Mouse (Mus musculus) layer of hippocampus, adult 2 months (tissue): ENCODE results near the gene Trip10. TPM values are rescaled to one million over a fixed set of nuclear protein-coding genes. Genes with fewer than 3 reads are reported as not detected.

Experiments
- DNase-seq, 2 experiments: peaks; one replicate each; pipeline ENCODE4 v3.0.0; 2022; ENCODE audit warnings: low spot score in 2 of 2
- H3K27ac ChIP-seq: fragments of 200-600 bp; 2 replicates; pipeline ENCODE4 v1.8.1; 2022
- H3K4me3 ChIP-seq: fragments of 200-600 bp; 2 replicates; pipeline ENCODE4 v1.8.1; 2022; ENCODE audit warnings: mild to moderate bottlenecking
- CTCF ChIP-seq: fragments of 200-600 bp; conservative IDR thresholded peaks from 2 replicates; pipeline ENCODE4 v1.8.1; 2022; ENCODE audit warnings: antibody characterized with exemption, mild to moderate bottlenecking, moderate library complexity
- total RNA-seq, 2 experiments: library from RNA; stranded (reverse); gene quantifications; 2 replicates each; pipeline ENCODE4 v1.2.3; 2021

Gene Trip10
- total RNA-seq, 2 experiments from 2014 or later, result 8.2 to 9.8 TPM

GRCm38 (mm10) chr17:57246663-57247392, 2.4 kb upstream of the Trip10 start:
- TF ChIP-seq CTCF, result peak; percentile 45
- Histone ChIP-seq H3K27ac (peak overlapping the region; percentile 99), H3K4me3 (peak overlapping the region; percentile 92)
- DNase-seq, result no peak

DNA sequence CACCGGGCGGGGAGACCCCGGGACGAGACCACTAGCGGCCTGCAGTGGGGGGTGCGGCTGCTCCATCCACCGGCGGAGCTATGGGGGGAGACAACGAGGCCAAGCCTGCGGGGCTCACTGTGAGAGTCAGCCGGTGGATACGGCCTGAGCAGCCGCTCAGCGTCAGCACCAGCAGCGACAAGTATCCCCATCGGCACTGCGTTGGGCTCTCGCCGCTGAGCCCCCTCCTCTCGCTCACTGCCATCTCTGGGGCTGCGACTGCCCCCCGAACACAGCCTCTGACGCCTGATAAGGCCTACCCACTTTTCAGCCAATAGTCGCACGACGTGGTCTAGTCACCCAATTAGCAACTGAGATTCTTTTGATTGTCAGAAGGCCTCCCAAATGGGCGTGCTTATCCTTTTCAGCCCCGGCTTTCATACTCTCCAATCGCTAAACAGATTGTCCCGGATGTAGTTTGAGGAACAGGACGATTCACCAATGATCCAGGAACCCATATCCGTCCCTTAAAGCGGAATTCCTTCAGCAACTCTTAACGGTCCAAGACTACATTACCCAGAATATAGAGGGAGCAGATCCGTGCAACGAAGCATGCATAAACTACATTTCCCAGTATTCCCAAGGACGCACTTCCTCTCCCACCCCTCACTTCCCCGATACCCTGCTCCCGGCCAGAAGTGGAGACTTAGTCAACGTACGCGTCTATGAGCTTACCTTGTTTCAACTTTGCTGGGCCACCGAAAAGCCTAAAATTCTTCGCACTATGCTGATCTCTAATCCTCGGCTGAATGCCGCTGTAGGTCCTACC, 1.7 kb upstream of the Trip10 start:
- no peak for TF ChIP-seq CTCF
- H3K27ac ChIP-seq, result peak overlapping the region; percentile 99
- peak overlapping the region; percentile 92 for H3K4me3 ChIP-seq
- DNase-seq, result peak; percentile 91 to 99

DNA sequence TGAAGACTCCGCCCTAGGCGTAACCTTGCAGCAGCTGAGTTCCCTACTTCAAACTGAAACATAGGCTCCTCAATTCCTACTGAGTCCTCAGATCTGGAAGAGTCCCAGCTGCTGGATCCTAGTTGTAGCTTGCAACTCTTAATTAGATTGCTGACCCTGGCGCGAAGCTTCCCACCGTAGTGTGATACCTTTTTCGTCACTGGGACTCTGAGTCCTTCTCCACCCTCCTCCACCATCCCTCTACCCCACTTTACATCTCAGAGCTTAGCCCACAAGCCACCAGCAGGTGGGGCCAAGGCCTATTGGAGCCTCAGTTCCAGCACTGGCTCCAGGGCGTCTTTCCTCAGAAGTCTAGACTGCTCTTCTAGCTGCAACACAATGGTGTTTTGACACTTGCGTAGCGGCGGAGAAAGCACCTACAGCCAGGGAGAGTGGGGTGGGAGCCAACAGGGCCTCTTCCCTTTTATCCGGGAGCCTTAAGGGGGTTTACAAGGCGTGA, 1.0 kb upstream of the Trip10 start, which contains the start of gene Gpr108:
TSS of gene Gpr108 (minus strand) at position 246 of the 499 bp plus-strand sequence.
- H3K4me3 ChIP-seq, result peak within 1 kb of the TSS; percentile 92
- peak; percentile 78 to 91 for DNase-seq
- H3K27ac ChIP-seq, result peak within 1 kb of the TSS; percentile 99
- peak; percentile 86 for TF ChIP-seq CTCF

DNA sequence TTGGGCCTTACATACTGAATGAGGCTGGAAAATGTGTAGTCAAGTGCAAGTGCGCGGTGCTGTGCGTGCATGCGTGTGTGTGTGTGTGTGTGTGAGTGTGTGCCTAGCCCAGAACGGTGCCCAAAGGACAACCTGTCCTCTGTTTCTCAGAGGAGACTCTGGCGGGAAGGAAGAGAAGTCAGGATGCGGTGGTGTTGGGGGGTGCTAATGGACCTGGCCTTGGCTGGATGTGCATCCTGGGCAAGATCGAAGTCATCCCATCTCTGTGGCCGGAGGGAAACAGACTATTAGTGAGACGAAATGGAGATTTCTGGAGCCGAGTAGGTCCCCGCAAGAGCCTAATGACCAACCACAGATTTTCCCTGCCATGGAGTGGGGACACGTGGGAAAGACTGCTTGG, 484 bp upstream of the Trip10 start:
- TF ChIP-seq CTCF, result no peak
- Histone ChIP-seq H3K4me3 (peak overlapping the region; percentile 67), H3K27ac (peak overlapping the region; percentile 94)
- DNase-seq, result no peak

DNA sequence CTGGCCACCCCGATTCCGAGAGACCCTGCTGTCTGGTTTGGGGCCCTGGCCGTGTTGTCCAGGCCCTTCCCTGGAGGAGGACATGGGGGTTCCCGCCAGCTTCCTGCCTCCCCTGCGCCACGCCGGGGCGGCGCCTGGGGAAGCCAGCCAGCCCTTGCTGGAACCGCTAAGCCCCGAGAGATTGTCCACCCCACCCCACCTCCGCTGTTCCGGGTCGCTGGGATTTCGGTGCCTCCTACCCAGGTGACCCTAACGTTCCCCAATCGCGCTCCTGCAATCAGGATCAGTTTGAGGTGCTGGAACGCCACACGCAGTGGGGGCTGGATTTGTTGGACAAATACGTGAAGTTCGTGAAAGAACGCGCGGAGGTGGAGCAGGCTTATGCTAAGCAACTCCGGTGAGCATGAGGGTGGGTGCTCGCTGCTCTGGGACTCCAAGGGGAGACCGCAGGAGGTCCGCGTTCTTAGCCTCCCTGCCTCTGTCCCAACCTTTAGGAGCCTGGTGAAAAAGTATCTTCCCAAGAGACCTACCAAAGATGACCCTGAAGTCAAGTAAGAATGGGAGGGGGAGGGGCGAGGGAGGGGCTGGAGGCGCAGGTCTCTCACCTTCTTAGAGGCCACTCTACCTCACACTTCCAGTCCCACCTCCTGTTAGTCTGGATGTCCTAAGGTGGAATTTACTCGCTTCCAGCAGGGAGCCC, 1.4 kb downstream of the Trip10 start:
- H3K4me3 ChIP-seq, result peak overlapping the region; percentile 67
- no peak for TF ChIP-seq CTCF
- peak overlapping the region; percentile 59; the same call in 1 of the 2 replicates for H3K27ac ChIP-seq
- no peak for DNase-seq

DNA sequence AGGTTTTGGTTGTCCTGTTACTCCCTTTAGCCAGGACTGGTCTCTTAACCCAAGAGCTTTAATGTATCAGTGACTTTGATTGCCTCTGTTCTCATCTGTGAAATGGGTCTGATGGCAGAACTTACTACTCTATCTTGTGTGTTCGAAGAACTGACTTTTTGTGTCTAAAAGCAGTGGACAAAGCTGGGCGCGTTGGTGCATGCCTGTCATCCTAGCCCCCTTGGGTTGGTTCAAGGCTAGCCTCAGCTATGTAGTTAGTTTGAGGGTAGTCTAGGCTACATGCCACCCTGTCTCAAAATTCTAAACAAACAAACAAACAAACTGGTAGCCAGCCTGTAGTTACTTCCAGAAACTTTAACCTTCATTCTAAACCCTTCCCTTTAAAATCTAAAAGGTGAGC, 2.2 kb downstream of the Trip10 start:
- no peak for TF ChIP-seq CTCF
- Histone ChIP-seq H3K4me3 (no peak overlapping the region), H3K27ac (no peak overlapping the region)
- DNase-seq, result no peak

DNA sequence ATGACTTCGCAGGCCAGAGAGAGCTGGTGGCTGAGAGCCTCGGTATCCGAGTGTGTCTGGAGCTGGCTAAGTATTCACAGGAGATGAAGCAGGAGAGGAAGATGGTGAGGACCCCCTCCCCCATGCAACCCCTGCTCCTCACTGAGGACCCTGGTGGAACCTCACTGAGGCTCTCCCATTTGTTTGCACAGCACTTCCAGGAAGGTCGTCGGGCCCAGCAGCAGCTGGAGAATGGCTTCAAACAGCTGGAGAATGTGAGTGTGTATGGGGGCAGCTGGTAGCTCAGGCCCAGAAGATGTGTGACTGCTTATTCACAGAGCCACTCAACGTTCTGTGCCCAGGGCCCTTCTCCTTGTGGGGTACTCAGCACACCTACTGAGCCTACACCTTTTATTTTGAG, 4.1 kb downstream of the Trip10 start:
- no peak overlapping the region for H3K27ac ChIP-seq
- no peak for TF ChIP-seq CTCF
- no peak for DNase-seq
- no peak overlapping the region for H3K4me3 ChIP-seq

DNA sequence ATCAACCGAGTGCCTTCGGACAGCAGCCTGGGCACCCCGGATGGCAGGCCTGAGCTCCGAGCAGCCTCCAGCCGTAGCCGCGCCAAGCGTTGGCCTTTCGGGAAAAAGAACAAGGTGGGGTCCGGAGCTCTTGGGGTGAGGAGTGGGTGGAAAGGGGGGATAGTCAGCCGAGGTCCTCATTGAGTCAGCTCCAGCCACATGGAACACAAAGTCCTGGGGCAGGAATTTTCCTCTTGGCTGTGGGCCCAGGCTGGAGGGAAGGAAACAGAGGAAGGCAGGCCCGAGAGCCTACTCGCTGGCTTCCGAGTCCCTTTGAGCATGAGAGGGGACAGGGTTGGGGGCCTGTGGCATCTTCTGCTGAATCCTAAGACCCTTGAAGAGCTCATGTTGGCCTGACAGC, 6.1 kb downstream of the Trip10 start:
- Histone ChIP-seq H3K27ac (no peak overlapping the region), H3K4me3 (no peak overlapping the region)
- TF ChIP-seq CTCF, result no peak
- no peak for DNase-seq

DNA sequence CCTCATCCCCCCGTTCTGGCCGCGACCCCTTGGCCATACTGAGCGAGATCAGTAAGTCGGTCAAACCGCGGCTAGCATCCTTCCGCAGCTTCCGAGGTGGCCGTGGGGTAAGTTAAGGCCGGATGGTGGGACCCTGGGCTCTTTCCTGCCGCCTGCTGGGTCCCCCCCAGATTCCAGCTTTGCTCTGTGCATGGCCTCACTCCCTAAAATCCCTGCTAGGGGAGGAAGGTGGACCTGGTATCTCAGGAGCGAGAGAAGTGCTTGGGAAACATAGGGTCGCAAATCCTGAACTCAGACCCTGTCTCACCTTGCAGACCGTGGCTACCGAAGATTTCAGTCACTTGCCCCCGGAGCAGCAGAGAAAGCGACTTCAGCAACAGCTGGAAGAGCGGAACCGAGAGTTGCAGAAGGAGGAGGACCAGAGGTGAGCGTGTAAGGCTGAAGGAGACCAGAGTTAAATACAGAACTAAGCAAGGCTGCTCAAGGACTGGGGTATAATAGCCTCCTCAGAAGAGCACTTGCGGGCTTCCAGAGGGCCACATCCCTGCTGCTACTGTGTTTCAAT, 7.7 kb downstream of the Trip10 start:
- no peak for TF ChIP-seq CTCF
- Histone ChIP-seq H3K4me3 (no peak overlapping the region), H3K27ac (no peak overlapping the region)
- no peak for DNase-seq

DNA sequence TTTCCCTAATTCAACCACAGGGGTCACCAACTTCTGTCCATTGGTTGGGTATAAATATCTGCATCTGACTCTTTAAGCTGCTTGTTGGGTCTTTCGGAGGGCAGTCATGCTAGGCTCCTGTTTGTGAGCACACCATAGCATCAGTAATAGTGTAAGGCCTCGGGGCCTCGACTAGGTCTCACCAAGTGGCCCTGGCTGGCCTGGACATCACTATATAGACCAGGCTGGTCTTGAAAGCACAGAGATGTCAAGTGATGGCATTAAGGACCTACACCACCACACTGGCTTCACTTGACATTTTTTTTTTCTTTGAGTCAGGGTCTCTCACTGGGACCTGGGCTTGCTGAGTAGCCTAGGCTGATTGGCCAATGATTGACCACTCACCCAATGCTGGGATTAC, 8.9 kb downstream of the Trip10 start:
- no peak overlapping the region for H3K4me3 ChIP-seq
- no peak for DNase-seq
- TF ChIP-seq CTCF, result no peak
- no peak overlapping the region for H3K27ac ChIP-seq

GRCm38 (mm10) chr17:57259742-57260141, 10.5 kb downstream of the Trip10 start:
- no peak overlapping the region for H3K27ac ChIP-seq
- H3K4me3 ChIP-seq, result no peak overlapping the region
- no peak for TF ChIP-seq CTCF
- DNase-seq, result peak in 1 of 2 experiments; percentile 63

DNA sequence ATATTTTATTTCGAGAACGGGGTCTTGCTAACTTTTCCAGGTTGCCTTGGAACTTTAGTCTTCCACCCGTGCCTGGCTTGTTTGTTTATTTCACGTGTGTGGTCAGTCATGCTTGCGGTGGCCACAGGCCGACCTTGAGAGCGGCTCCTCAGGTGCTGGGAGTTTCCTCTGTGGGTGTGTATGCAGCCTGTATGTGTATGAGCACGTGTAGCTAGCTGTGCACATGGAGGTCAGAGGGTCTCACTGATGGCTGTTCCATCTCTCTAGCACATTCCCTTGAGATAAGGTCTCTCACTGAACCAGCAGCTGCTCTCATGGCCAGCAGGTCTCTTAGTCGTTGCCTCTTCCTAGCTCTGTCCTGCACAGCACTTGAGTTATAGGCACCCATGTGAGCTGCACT, 11.1 kb downstream of the Trip10 start:
- no peak for DNase-seq
- TF ChIP-seq CTCF, result no peak
- no peak overlapping the region for H3K27ac ChIP-seq
- H3K4me3 ChIP-seq, result no peak overlapping the region
